Mouse (Mus musculus) kidney, adult 2 months (tissue): ENCODE data around the gene Tcp10c. TPM values are rescaled to one million over a fixed set of nuclear protein-coding genes. Genes with fewer than 3 reads are reported as not detected.
"Not testable (repeated sequence)": the region's sequence is repeated elsewhere in the genome, so short reads cannot be mapped to it uniquely, and the experiment has no call there.

Source experiments
- DNase-seq: peaks from one replicate; pipeline ENCODE4 v3.0.0; 2021
- H3K27ac ChIP-seq: fragments of 200-500 bp; 2 replicates; pipeline ENCODE4 v1.5.1; 2012; ENCODE audit warnings: low read depth, low read length, control low read depth, inconsistent platforms; ENCODE audit not compliant: insufficient read depth
- H3K27me3 ChIP-seq: fragments of 200-500 bp; replicated peaks from 2 replicates; pipeline ENCODE4 v1.6.1; 2012; ENCODE audit warnings: mild to moderate bottlenecking, moderate library complexity, low read length, inconsistent platforms; ENCODE audit not compliant: control insufficient read depth, insufficient read depth
- H3K36me3 ChIP-seq: fragments of 200-500 bp; 2 replicates; pipeline ENCODE4 v1.6.1; 2012; ENCODE audit warnings: mild to moderate bottlenecking, moderate library complexity, low read length, inconsistent platforms; ENCODE audit not compliant: control insufficient read depth, insufficient read depth
- H3K4me1 ChIP-seq: fragments of 200-500 bp; 2 replicates; pipeline ENCODE4 v1.6.1; 2011; ENCODE audit warnings: low read length; ENCODE audit not compliant: control insufficient read depth, insufficient read depth
- H3K4me3 ChIP-seq: fragments of 200-500 bp; 2 replicates; pipeline ENCODE4 v1.5.1; 2011; ENCODE audit warnings: mild to moderate bottlenecking, low read depth, low read length, control low read depth; ENCODE audit not compliant: insufficient read depth
- WGBS: fragments of 180-500 bp; shearing (Covaris S2); methylation state at CpG from one replicate; pipeline ENCODE4 v1.1.7; 2018; 5-methylcytosine and 5-hydroxymethylcytosine counted together
- polyA plus RNA-seq: library from polyadenylated mRNA; depleted of rRNA; stranded (reverse); fragments of >200 nt; gene quantifications from 2 replicates; pipeline ENCODE4 v1.2.3, GENCODE M21; 2012

Gene Tcp10c
- polyA plus RNA-seq, 1 experiment = 0.03 TPM

GRCm38 (mm10) chr17:13370746-13371145 lies 16.4 kb downstream of the Tcp10c start:
- not testable (repeated sequence) for DNase-seq, H3K4me1 ChIP-seq, H3K27me3 ChIP-seq, H3K27ac ChIP-seq, H3K36me3 ChIP-seq, H3K4me3 ChIP-seq
- WGBS = 58% methylated on average over 6 of the region's 6 CpGs

GRCm38 (mm10) chr17:13378341-13378740 lies 24.0 kb downstream of the Tcp10c start:
- H3K4me1 ChIP-seq, DNase-seq, H3K27ac ChIP-seq, H3K4me3 ChIP-seq, H3K36me3 ChIP-seq, H3K27me3 ChIP-seq: not testable (repeated sequence)
- WGBS = 82% methylated on average over 3 of the region's 3 CpGs

- not testable (repeated sequence) for DNase-seq, H3K27ac ChIP-seq, H3K4me1 ChIP-seq, H3K4me3 ChIP-seq, H3K27me3 ChIP-seq, H3K36me3 ChIP-seq
- WGBS = 71% methylated on average over 7 of the region's 7 CpGs
These were observed 25.7 kb downstream of the Tcp10c start for GRCm38 (mm10) chr17:13379951-13380615.

- not testable (repeated sequence) for H3K4me3 ChIP-seq, H3K36me3 ChIP-seq, DNase-seq, H3K4me1 ChIP-seq, H3K27me3 ChIP-seq, H3K27ac ChIP-seq
- WGBS = 89% methylated on average over 2 of the region's 2 CpGs
These were observed 26.9 kb downstream of the Tcp10c start for GRCm38 (mm10) chr17:13381286-13381685.

GRCm38 (mm10) chr17:13391020-13391419 lies 36.6 kb downstream of the Tcp10c start:
- WGBS = 90% methylated on average over 1 of the region's 4 CpGs
- not testable (repeated sequence) for H3K4me3 ChIP-seq, H3K27me3 ChIP-seq, H3K27ac ChIP-seq, H3K4me1 ChIP-seq, DNase-seq, H3K36me3 ChIP-seq

GRCm38 (mm10) chr17:13399961-13400360 lies 45.6 kb downstream of the Tcp10c start:
- not testable (repeated sequence) for H3K4me1 ChIP-seq, H3K27ac ChIP-seq, DNase-seq, H3K27me3 ChIP-seq, H3K4me3 ChIP-seq, H3K36me3 ChIP-seq
- 85% methylated on average over 4 of the region's 5 CpGs for WGBS

GRCm38 (mm10) chr17:13402118-13402517 lies 47.7 kb downstream of the Tcp10c start:
- DNase-seq, H3K4me3 ChIP-seq, H3K36me3 ChIP-seq: not testable (repeated sequence)

GRCm38 (mm10) chr17:13403527-13404131 lies 49.3 kb downstream of the Tcp10c start:
- not testable (repeated sequence) for H3K27ac ChIP-seq, H3K27me3 ChIP-seq, DNase-seq, H3K4me1 ChIP-seq, H3K4me3 ChIP-seq, H3K36me3 ChIP-seq
- WGBS = 80% methylated on average over 5 of the region's 5 CpGs

More at GRCm38 (mm10) chr17:13402118-13402517, 47.7 kb downstream of the Tcp10c start:
- not testable (repeated sequence) for H3K4me1 ChIP-seq, H3K27ac ChIP-seq, H3K27me3 ChIP-seq

- H3K27ac ChIP-seq, H3K4me1 ChIP-seq, DNase-seq, H3K4me3 ChIP-seq, H3K36me3 ChIP-seq, H3K27me3 ChIP-seq: not testable (repeated sequence)
- 82% methylated on average over 3 of the region's 3 CpGs for WGBS
These were observed 51.7 kb downstream of the Tcp10c start for GRCm38 (mm10) chr17:13406023-13406422.

GRCm38 (mm10) chr17:13406701-13407100 lies 52.3 kb downstream of the Tcp10c start:
- H3K27ac ChIP-seq, H3K27me3 ChIP-seq, H3K4me1 ChIP-seq, DNase-seq, H3K36me3 ChIP-seq, H3K4me3 ChIP-seq: not testable (repeated sequence)
- WGBS = 72% methylated on average over 6 of the region's 6 CpGs

GRCm38 (mm10) chr17:13407621-13408256 lies 53.4 kb downstream of the Tcp10c start:
- 91% methylated on average over 3 of the region's 4 CpGs for WGBS
- not testable (repeated sequence) for H3K27me3 ChIP-seq, DNase-seq, H3K36me3 ChIP-seq, H3K27ac ChIP-seq, H3K4me1 ChIP-seq, H3K4me3 ChIP-seq
